Mouse (Mus musculus) G1E (cell line): ENCODE measurements at regions not wholly inside any gene's neighbourhood (a gene's known extent, or its start where the extent isn't known, plus 50 kb on each side); places are given as distances from the start of the nearest gene placed in this dataset.

Source experiments
- CTCF ChIP-seq: IDR thresholded peaks from 2 replicates; pipeline ENCODE4 v1.5.1; 2012; ENCODE audit warnings: low read depth, low read length, inconsistent platforms, mixed read lengths
- GATA1 ChIP-seq: IDR thresholded peaks from 2 replicates; pipeline ENCODE4 v1.6.1; 2012; ENCODE audit warnings: borderline replicate concordance, low read length, inconsistent platforms, mixed read lengths
- GATA2 ChIP-seq: IDR thresholded peaks from 2 replicates; pipeline ENCODE4 v1.6.1; 2012; ENCODE audit warnings: low read depth, low read length, inconsistent platforms, borderline replicate concordance
- POLR2AphosphoS5 ChIP-seq: IDR thresholded peaks from 2 replicates; pipeline ENCODE4 v1.6.1; 2012; ENCODE audit warnings: low read depth, low read length, inconsistent platforms; ENCODE audit not compliant: insufficient replicate concordance
- TAL1 ChIP-seq: conservative IDR thresholded peaks from 2 replicates; pipeline ENCODE4 v1.6.1; 2012; ENCODE audit warnings: low read depth, low read length, inconsistent platforms, mixed read lengths

- TF ChIP-seq CTCF (no peak), GATA2 (no peak), GATA1 (no peak), TAL1 (no peak), POLR2AphosphoS5 (no peak)
Measured at GRCm38 (mm10) chr7:145018149-145018548, 78.4 kb upstream of the Ccnd1 start.
